In the genomic region with DNA sequence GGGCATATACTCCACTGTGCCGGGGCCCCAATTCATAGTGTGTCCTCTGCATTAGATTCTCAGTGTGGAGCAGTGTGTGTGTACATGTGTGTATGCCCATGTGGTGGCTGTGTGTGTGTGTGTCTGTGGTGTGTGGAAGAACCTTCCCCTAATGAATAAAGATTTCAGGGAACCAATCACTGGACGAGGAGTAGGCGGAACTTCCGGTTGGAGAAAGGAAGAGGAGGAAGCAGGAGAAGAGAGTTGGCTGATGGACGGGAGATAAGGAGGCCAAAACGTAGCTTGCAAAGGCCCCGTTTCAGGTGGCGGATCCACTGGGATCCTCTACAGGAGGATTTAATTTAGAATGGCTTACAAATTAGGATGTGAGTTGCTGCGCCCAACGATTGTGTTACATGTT, we compare ENCODE assay signal across 21 mouse cellular contexts.
DNase-seq lines count a peak whose midpoint lies in the region; TF ChIP-seq lines count a peak whose summit lies in the region.
"Had no signal": no experiment of that assay in that cellular context is flagged by ENCODE, and none has a peak within 500 bp of the region (broad histone marks: within the 10 kb centered on the region; RNA-seq: fewer than 3 reads in every experiment).

No protein-coding gene starts in this region.

- H3K9me3 ChIP-seq in E14TG2a.4 (ENCODE audit: low read length) = no peaks in the 10 kb centered on the region
- no peaks in the 10 kb centered on the region for H3K9me3 ChIP-seq in ES-E14 (ENCODE audit: control insufficient read depth, insufficient read depth, low read depth, low read length)
- H3K9me3 ChIP-seq: embryonic facial prominence, embryonic 12.5 days; embryonic facial prominence, embryonic 15.5 days; hindbrain, embryonic 10.5 days; hindbrain, embryonic 13.5 days; intestine, embryonic 15.5 days had no signal

- in situ Hi-C loops in ES-E14 (cut with MboI; ENCODE audit: low sequenced_read_pairs in 2 of 2, unreplicated experiment in 2 of 2) = no loop called here

- DNase-seq in ES-E14 (ENCODE audit: low read depth, low spot score) = peak; percentile 17
- peak; percentile 92 for DNase-seq in R1 (ENCODE audit: low read depth, low spot score)
- no peak for DNase-seq in thymus, postnatal 14 days
- DNase-seq in right cerebral cortex, postnatal 36 days (ENCODE audit: low spot score in 2 of 2) = no peak
- DNase-seq in thymus, postnatal 25 days = no peak
- DNase-seq: adrenal gland, postnatal 10 days; adrenal gland, postnatal 36 days; cerebellum, adult 2 months; cerebellum, adult 9-11 months; cerebellum, postnatal 25 days; forebrain, postnatal 0 days; gastrocnemius, adult 2 months; gastrocnemius, postnatal 14 days; heart, adult 11 months; heart, postnatal 36 days had no signal

- H3K36me3 ChIP-seq in E14TG2a.4 (ENCODE audit: insufficient read depth, low read length) = no peaks in the 10 kb centered on the region
- no peaks in the 10 kb centered on the region for H3K36me3 ChIP-seq in ES-E14 (ENCODE audit: control insufficient read depth, insufficient read depth, low read length, poor library complexity, severe bottlenecking)
- H3K36me3 ChIP-seq: embryonic facial prominence, embryonic 12.5 days; embryonic facial prominence, embryonic 15.5 days; hindbrain, embryonic 10.5 days; hindbrain, embryonic 13.5 days; intestine, embryonic 15.5 days had no signal

- H3K27me3 ChIP-seq in E14TG2a.4 (ENCODE audit: insufficient read depth, low read length) = no peaks in the 10 kb centered on the region
- H3K27me3 ChIP-seq: embryonic facial prominence, embryonic 12.5 days; embryonic facial prominence, embryonic 15.5 days; hindbrain, embryonic 13.5 days had no signal

- peak overlapping the region; percentile 23; the same call in 1 of the 2 replicates for H3K27ac ChIP-seq in ES-E14 (ENCODE audit: insufficient read depth, low read depth, low read length, poor library complexity, severe bottlenecking)
- H3K27ac ChIP-seq: embryonic facial prominence, embryonic 12.5 days; embryonic facial prominence, embryonic 15.5 days; gastrocnemius, adult 2 months; hindbrain, embryonic 10.5 days; hindbrain, embryonic 13.5 days; intestine, embryonic 15.5 days had no signal

- TF ChIP-seq CTCF in E14TG2a.4 (conservative IDR thresholded peaks at IDR 0.05; ENCODE audit: low read length) = no peak

- peak overlapping the region; percentile 74 for H3K9ac ChIP-seq in ES-E14 (ENCODE audit: insufficient read depth, low read depth, low read length, poor library complexity, severe bottlenecking)
- H3K9ac ChIP-seq: embryonic facial prominence, embryonic 12.5 days; embryonic facial prominence, embryonic 15.5 days; forebrain, postnatal 0 days; hindbrain, embryonic 13.5 days; intestine, embryonic 15.5 days had no signal

- H3K4me1 ChIP-seq in E14TG2a.4 (replicated peaks; ENCODE audit: low read depth, low read length) = peaks cover 29% of the 10 kb centered on the region
- H3K4me1 ChIP-seq in ES-E14 (ENCODE audit: control insufficient read depth in 2 of 2, insufficient read depth in 2 of 2, low read length in 2 of 2, poor library complexity in 1 of 2) = no peaks in the 10 kb centered on the region
- H3K4me1 ChIP-seq: embryonic facial prominence, embryonic 12.5 days; embryonic facial prominence, embryonic 15.5 days; hindbrain, embryonic 10.5 days; hindbrain, embryonic 13.5 days; intestine, embryonic 15.5 days had no signal

- H3K4me3 ChIP-seq in E14TG2a.4 (replicated peaks; ENCODE audit: low read length) = peak overlapping the region; percentile 84
- H3K4me3 ChIP-seq in ES-E14 (ENCODE audit: insufficient read depth in 1 of 2, low read depth in 1 of 2, low read length in 2 of 2, poor library complexity in 1 of 2, severe bottlenecking in 1 of 2) = peak overlapping the region; percentile 65 to 75
- H3K4me3 ChIP-seq: embryonic facial prominence, embryonic 12.5 days; embryonic facial prominence, embryonic 15.5 days; gastrocnemius, adult 2 months; hindbrain, embryonic 10.5 days; hindbrain, embryonic 13.5 days; intestine, embryonic 15.5 days had no signal

TF ChIP-seq in ES-E14, 5 proteins besides CTCF, POLR2A, EP300 and RAD21:
- TF ChIP-seq HCFC1 (IDR thresholded peaks at IDR 0.05; ENCODE audit: borderline replicate concordance, insufficient read depth, low read length) (no peak), MAFK (IDR thresholded peaks at IDR 0.05; ENCODE audit: insufficient read depth, low read depth, low read length) (no peak), CHD2 (IDR thresholded peaks at IDR 0.05; ENCODE audit: low read depth, low read length) (0 out of 2 replicates have a peak, but pooled peaks have one; percentile 30), ZC3H11A (IDR thresholded peaks at IDR 0.05; ENCODE audit: borderline replicate concordance, low read depth, low read length) (no peak), ZNF384 (IDR thresholded peaks at IDR 0.05; ENCODE audit: low read depth, low read length) (no peak)
TF ChIP-seq in ES-E14: peak in this region for 1.

Comparison
In these comparisons a context has a peak if more than half of its experiments do, and no peak if none do; other contexts are left out.
1. DNase-seq: peak in ES-E14 (single experiment) and R1 (single experiment); none in thymus, postnatal 14 days (single experiment), right cerebral cortex, postnatal 36 days (0 of 2) and thymus, postnatal 25 days (single experiment).